Mouse (Mus musculus) left cerebral cortex, postnatal 10 days (tissue): ENCODE data around the gene Izumo1r. TPM values are rescaled to one million over a fixed set of nuclear protein-coding genes. Genes with fewer than 3 reads are reported as not detected.

Experiments used
- DNase-seq, 2 experiments: peaks; one replicate each; pipeline ENCODE4 v3.0.0; 2021 to 2022; ENCODE audit warnings: low spot score in 2 of 2, mixed read lengths in 1 of 2; ENCODE audit errors: extremely low spot score in 1 of 2
- intact Hi-C: fragments of 180-260 bp; cut with DNase I; formaldehyde crosslinking; loops from one replicate; pipeline ENCODE4 v1.15.1; 2025
- total RNA-seq, 2 experiments: library from RNA; stranded (reverse); gene quantifications; 2 replicates each; pipeline ENCODE4 v1.2.3; 2021

The Izumo1r gene
- not detected for total RNA-seq

GRCm38 (mm10) chr9:14903581-14904378, at the start of gene Izumo1r:
Gene Izumo1r, minus strand, starts transcription at chr9:14903949.
- no peak for DNase-seq
- intact Hi-C loops, result no loop called here

- DNase-seq, result no peak
- intact Hi-C loops, result no loop called here
Measured at GRCm38 (mm10) chr9:14951072-14951471, 47.3 kb upstream of the Izumo1r start.

GRCm38 (mm10) chr9:14948843-14949242, 45.1 kb upstream of the Izumo1r start:
- DNase-seq, result no peak
- intact Hi-C loops, result no loop called here

GRCm38 (mm10) chr9:14946677-14947076, 42.9 kb upstream of the Izumo1r start:
- intact Hi-C loops, result no loop called here
- DNase-seq, result no peak

GRCm38 (mm10) chr9:14945919-14946318, 42.2 kb upstream of the Izumo1r start:
- no peak for DNase-seq
- intact Hi-C loops, result no loop called here

GRCm38 (mm10) chr9:14942143-14942720, 38.5 kb upstream of the Izumo1r start:
- intact Hi-C loops, result no loop called here
- no peak for DNase-seq

- DNase-seq, result no peak
- intact Hi-C loops, result no loop called here
Measured at GRCm38 (mm10) chr9:14939610-14940009, 35.9 kb upstream of the Izumo1r start.

GRCm38 (mm10) chr9:14937308-14937707, 33.6 kb upstream of the Izumo1r start:
- intact Hi-C loops, result no loop called here
- DNase-seq, result no peak

- intact Hi-C loops, result no loop called here
- no peak for DNase-seq
Measured at GRCm38 (mm10) chr9:14934851-14935250, 31.1 kb upstream of the Izumo1r start.

GRCm38 (mm10) chr9:14931943-14932342, 28.2 kb upstream of the Izumo1r start:
- no peak for DNase-seq
- intact Hi-C loops, result no loop called here

GRCm38 (mm10) chr9:14931211-14931610, 27.5 kb upstream of the Izumo1r start:
- no peak for DNase-seq
- intact Hi-C loops, result no loop called here

GRCm38 (mm10) chr9:14926593-14926992, 22.8 kb upstream of the Izumo1r start:
- no peak for DNase-seq

GRCm38 (mm10) chr9:14923625-14924024, 19.9 kb upstream of the Izumo1r start:
- intact Hi-C loops, result no loop called here
- no peak for DNase-seq

More at GRCm38 (mm10) chr9:14926593-14926992, 22.8 kb upstream of the Izumo1r start:
- intact Hi-C loops, result no loop called here

GRCm38 (mm10) chr9:14921971-14922560, 18.3 kb upstream of the Izumo1r start:
- intact Hi-C loops, result no loop called here
- DNase-seq, result no peak

- DNase-seq, result no peak
- intact Hi-C loops, result no loop called here
Measured at GRCm38 (mm10) chr9:14921254-14921653, 17.5 kb upstream of the Izumo1r start.

- intact Hi-C loops, result no loop called here
- no peak for DNase-seq
Measured at GRCm38 (mm10) chr9:14920608-14921007, 16.9 kb upstream of the Izumo1r start.

GRCm38 (mm10) chr9:14918825-14919668, 15.3 kb upstream of the Izumo1r start:
- DNase-seq, result no peak
- intact Hi-C loops, result no loop called here

- no peak for DNase-seq
- intact Hi-C loops, result no loop called here
Measured at GRCm38 (mm10) chr9:14917661-14918060, 13.9 kb upstream of the Izumo1r start.

GRCm38 (mm10) chr9:14912037-14912436, 8.3 kb upstream of the Izumo1r start:
- intact Hi-C loops, result no loop called here

More at GRCm38 (mm10) chr9:14912037-14912436, 8.3 kb upstream of the Izumo1r start:
- no peak for DNase-seq
